In the genomic region with DNA sequence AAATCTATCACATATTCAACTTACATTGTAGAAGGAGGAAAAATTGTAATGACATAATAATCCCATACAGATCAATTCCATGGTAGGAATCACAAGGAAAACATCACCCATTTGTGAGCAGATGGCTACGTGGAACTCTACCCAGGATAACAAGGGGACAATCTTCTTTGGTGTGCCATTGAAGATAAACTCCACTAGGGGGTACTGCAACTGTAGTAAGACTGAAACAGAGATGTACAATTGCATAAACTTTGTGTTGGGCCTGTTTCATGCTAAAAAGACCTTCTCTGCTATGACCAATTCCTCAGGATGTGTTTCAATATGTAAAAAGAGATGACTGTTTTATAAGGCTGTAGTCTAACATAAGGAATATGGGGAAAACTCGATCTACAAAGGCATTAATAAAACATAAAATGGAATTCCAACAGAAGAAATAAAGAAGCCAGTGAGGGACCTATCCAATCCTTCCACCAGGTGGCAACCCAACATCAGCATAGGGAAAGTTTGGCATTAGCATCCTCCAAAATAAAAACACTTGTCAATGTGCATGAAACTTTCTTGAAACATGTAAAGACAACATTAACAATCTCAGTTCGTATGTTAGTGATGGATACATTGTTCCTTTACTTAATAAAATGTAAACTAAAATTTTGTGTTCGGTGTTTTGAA, we compare ENCODE assay signal across 1 mouse cellular context.
TF ChIP-seq lines count a peak whose summit lies in the region.

No protein-coding gene starts in this region.

TF ChIP-seq in CH12.LX, 34 proteins besides CTCF, POLR2A, EP300 and RAD21 (continued from another document):
- TF ChIP-seq MAFK (IDR thresholded peaks at IDR 0.05; ENCODE audit: insufficient replicate concordance, low read length) = no peak
